Mouse (Mus musculus) spleen, postnatal 14 days (tissue): ENCODE data around the gene Iqcc.

Source experiments
- DNase-seq, 2 experiments: peaks; one replicate each; pipeline ENCODE4 v3.0.0; 2021 to 2022; ENCODE audit warnings: low spot score in 2 of 2

Gene Iqcc

DNA sequence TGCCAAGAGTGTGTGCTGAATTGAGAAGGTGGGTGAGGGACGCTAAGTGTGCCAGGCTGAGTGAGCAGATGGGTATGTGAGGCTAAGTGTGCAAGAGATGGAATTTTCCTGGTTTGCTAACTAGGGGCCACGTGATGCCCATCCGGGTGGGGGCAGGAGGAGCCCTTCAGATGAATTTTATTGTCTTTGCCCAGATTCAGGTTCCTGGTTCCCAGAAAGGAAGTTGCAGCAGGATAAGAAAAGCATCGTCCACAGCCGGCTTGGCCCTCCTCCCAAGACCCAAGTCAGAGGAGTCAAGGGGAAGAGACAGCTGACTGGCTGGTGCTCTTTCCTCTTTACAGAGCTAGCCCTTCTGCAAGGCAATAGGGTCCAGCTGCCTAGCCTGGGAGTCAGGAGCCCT is 40.4 kb downstream of the Iqcc start, which contains the start of gene Fam167b:
TSS of gene Fam167b (minus strand) at position 84 of the 400 bp plus-strand sequence.
- no peak for DNase-seq

DNA sequence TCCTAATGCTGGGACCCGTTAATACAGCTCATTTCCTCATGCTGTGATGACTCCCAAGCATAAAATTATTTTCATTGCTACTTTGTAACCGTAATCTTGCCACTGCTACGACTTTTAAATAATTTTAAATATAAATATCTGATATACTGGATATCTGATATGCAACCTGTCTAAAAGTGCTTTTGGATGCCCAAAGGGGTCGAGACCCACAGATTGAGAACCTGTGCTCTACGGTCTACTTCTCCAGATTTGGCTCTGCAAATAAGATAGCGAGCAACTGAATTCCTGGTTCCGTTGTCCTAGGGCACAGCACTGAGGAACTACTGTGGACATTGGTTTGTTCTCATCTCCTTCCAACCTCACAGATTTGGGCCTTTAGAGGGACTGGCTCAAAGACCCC is 41.2 kb downstream of the Iqcc start:
- no peak for DNase-seq

DNA sequence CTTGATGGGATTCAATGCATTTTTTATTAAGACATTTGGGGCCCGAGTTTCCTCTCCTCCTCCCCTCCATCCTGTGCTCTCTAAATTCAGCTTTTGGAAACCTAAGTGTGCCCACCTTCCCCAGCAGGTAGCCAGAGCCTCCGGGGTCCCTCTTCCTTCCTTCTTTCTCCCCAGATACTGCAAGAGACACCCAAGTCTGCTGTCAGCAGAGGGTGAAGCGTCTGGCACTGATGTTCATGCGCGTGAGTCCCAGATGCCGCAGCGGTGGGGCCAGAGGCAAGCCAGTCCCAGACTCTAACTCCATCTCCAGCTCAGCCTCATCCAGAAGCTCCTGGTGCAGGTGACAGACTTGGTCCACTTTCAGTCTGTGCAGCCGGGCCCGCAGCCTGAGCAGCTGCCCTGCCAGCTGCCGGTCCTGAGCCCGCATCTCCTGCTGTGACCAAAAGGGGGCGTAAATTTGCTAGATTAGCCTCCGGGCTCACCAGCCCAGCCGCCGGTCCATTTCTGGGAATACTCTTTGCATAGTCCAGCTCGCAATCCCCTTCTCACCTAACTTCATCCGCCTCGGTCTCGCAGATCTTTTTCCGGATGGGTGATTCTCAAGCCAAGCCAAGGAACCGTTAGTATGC is 41.9 kb downstream of the Iqcc start:
- peak; percentile 59 to 69 for DNase-seq

DNA sequence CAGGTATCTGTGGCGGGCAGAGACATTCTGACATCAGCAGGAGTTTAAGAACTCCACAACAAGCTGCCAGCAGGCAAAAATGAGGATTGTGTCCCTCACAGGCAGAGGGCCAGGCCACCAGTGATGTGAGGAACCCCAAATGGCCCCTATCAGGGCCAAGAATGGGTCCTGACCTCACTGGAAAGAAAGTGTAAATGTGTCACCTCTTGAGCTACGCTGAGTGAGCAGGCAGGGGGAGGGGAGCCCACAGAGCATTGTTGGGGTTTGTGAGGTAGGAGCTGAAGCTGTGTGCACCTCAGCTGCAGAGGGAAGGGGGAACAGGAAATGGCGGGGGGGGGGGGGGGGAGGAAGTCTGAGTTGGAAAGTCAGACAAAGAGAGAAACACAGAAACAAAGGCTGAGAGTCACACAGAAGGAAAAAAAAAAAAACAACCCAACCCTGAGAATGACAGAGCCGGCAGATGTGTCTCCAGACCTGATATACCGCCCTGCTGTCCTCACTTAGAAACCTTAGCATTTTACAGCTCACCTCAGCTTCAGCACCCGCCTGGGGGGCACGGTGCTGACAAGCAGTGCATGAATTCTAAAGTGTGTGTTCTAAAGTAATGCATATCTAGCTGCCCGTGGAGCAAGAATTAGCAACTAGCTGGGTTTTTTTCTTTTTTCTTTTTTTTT is 43.6 kb downstream of the Iqcc start:
- peak; percentile 49 to 51 for DNase-seq

DNA sequence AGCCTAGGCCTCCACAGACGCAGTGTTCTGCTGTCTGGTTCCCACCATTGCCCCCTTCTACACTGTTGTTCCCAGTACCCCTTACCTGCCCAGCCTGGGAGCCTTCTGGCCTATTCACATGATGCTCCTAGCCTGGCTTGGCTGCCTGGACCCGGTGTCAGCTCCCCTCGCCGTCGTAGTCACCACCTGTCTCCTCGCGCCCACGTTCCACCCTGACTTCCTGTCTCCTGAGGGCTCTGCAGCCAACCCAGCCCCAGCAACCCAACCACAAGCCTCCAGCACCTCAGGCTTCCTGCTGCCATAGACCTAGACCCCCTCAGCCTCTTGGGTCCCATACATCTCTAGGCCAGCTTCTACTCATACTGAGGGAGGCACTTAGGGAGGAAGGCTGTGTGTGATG is 45.5 kb downstream of the Iqcc start, which contains the start of gene Lck:
TSS of gene Lck (minus strand) at position 212 of the 400 bp plus-strand sequence.
- DNase-seq = no peak

DNA sequence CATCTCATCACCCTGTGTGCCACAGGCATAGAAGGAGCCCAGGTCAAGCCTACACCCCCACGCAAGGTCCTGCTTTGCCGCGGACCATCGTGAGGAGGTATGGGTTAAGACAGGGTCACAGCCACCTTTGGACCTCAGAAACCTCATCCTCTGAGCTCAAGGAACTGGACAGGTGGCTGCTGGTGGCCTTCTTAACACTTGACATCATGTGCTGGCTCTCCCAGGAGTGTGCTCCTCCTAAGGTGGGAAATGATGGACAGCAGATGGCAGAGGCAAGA is 45.9 kb downstream of the Iqcc start:
- no peak for DNase-seq

DNA sequence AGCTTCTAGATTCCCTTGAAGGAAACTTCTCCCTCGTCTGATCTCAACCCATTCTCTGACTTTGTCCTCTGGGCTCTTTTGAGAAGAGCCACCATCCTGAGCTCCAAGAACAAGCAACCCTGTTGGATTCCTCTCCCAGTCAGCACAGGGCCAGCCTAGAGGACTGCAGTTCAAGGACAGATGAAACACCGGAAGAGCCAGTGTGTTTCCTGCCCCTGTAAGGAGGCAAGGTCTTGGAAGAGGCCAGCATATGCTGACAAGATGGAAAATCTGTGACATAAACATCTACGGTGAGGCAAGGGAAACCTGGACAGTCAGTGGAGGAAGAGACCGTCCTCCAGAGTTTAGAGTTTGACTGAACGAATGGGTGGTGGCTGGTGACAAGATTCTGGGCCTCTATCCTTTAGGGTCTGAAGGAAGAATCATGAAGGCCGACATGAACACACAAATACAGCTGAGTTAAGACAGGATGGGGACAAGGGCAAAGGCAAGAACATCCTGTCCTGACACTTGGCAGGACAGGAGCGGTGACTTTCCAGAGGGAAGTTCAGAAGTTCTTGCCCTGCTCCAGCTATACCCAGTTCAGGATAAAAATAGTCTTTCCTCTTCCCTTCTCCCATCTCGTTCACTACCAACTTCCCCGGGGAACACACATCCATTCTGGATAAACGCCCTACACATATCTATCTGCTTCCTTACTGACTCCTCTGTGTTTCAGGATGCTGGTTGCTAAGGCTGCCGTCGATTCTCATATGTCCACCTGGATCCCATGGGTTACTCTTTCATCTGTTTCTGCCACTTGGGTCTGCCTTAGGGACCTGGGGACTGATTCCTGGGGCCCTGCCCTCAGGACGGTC is 46.4 kb downstream of the Iqcc start:
- DNase-seq = no peak

DNA sequence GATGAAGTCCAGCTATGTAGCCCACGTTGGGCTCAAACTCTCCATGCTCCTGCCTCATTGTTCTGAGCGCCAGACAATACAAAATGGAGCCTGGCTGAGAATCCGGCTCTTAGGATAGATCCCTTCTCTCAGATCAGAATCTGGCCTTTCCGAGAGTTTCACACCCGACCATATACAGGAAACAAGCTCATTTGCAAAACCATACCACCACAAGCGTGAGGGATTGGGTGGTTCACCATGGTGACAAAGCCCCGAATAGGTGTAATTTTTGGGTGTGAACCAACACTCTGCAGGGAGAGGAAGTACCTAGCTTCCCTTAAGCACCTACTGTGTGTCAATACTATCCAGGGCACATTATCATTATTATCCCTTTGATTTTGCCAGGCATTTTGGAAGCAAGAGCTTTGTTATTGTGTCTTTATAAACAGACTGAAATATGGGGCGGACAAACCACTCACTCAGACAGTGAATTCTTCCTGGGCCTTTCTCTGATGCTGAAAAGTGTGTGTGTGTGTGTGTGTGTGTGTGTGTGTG is 47.3 kb downstream of the Iqcc start:
- no peak for DNase-seq

DNA sequence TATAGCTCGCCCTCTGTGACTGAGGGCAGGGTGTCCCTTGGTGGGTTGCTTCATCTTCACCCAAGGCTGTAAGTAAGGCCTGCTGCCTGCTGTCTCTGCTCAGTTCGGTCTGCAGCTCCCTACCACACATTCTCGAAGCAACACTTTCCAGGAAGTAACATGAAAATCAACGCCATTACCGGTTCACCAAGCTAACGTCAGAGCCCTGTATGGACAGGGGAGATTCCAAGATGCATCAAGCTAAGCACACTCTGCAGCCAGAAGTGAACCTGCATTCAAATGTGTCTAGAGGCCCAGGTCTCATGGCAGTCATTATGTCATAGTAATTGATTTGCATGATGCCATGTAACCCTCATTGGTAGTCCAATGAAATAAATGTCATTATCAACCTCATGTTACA is 48.9 kb downstream of the Iqcc start:
- DNase-seq = no peak

DNA sequence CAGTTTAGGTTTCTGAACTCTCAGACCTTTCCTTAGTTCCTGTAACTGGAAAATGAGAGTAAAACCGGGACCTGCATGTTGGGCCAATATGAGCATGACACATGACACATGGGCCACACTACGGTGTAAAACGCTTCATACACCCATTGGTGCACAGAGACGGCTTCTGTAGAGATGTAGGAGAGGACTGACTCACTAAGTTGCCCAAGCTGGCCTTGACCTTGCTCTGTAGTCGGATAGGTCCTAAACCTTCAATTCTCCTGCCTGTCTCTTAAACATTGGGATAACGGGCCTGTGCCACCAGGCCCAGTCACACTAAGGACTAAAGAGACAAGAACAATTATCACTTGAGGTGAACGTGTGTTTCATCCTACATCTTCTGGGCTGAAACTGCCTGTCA is 50.5 kb downstream of the Iqcc start:
- no peak for DNase-seq

DNA sequence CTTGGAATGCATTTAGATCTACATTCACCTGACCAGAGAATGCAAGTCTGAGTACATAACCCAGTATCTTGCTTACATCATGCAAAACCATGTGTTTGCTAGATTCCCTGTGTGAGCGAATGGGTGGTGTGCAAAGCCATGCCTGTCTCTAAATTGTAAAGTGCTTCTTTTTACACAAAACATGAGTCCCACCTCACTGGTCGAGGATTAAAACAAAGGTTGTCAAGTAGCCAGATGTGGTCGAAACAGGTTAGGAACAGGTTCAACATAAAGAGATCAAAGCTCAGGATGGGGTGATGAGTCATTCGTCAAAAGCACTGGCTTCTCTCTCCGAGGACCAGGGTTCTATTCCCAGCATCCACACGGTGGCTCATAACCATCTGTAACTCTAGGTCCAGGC is 53.8 kb downstream of the Iqcc start:
- no peak for DNase-seq
